Mouse (Mus musculus) mouse trophoblast stem cell (cell line): ENCODE measurements around the gene Theg.

Experiments
- in situ Hi-C, 2 experiments: fragments of 300-500 bp; cut with MseI, MboI; formaldehyde crosslinking; loops; 2 replicates in 1 of 2; 3 replicates in 1 of 2; pipeline ENCODE4 v1.15.1; 2025

Gene Theg

GRCm38 (mm10) chr10:79594872-79595589 lies 7.9 kb upstream of the Theg start:
- in situ Hi-C loops: loop anchor here (5.0 kb wide), 2 partner anchors 52 to 57 kb away; partner anchors contain the start of gene Odf3l2 (in 1 of the 2)

GRCm38 (mm10) chr10:79594111-79594510 lies 7.0 kb upstream of the Theg start:
- in situ Hi-C loops: no loop called here

GRCm38 (mm10) chr10:79590702-79591101 lies 3.6 kb upstream of the Theg start:
- in situ Hi-C loops: no loop called here

- in situ Hi-C loops: no loop called here
Measured at GRCm38 (mm10) chr10:79587752-79588126, 608 bp upstream of the Theg start.

- in situ Hi-C loops: no loop called here
Measured at GRCm38 (mm10) chr10:79586243-79586642, 888 bp downstream of the Theg start.

- in situ Hi-C loops: no loop called here
Measured at GRCm38 (mm10) chr10:79585723-79586122, 1.4 kb downstream of the Theg start.

- in situ Hi-C loops: no loop called here
Measured at GRCm38 (mm10) chr10:79585136-79585535, 2.0 kb downstream of the Theg start.

GRCm38 (mm10) chr10:79584426-79584825 lies 2.7 kb downstream of the Theg start:
- in situ Hi-C loops: no loop called here

- in situ Hi-C loops: no loop called here
Measured at GRCm38 (mm10) chr10:79584021-79584420, 3.1 kb downstream of the Theg start.

- in situ Hi-C loops: no loop called here
Measured at GRCm38 (mm10) chr10:79581501-79581900, 5.6 kb downstream of the Theg start.

- in situ Hi-C loops: no loop called here
Measured at GRCm38 (mm10) chr10:79580811-79581210, 6.3 kb downstream of the Theg start.

GRCm38 (mm10) chr10:79580356-79580755 lies 6.8 kb downstream of the Theg start:
- in situ Hi-C loops: no loop called here

GRCm38 (mm10) chr10:79579781-79580180 lies 7.3 kb downstream of the Theg start:
- in situ Hi-C loops: no loop called here

GRCm38 (mm10) chr10:79578891-79579290 lies 8.2 kb downstream of the Theg start:
- in situ Hi-C loops: no loop called here

GRCm38 (mm10) chr10:79578276-79578675 lies 8.9 kb downstream of the Theg start:
- in situ Hi-C loops: no loop called here

- in situ Hi-C loops: no loop called here
Measured at GRCm38 (mm10) chr10:79577376-79577775, 9.8 kb downstream of the Theg start.

- in situ Hi-C loops: no loop called here
Measured at GRCm38 (mm10) chr10:79575754-79576153, 11.4 kb downstream of the Theg start.

- in situ Hi-C loops: no loop called here
Measured at GRCm38 (mm10) chr10:79574796-79575195, 12.3 kb downstream of the Theg start.

- in situ Hi-C loops: no loop called here
Measured at GRCm38 (mm10) chr10:79574350-79574749, 12.8 kb downstream of the Theg start.

- in situ Hi-C loops: no loop called here
Measured at GRCm38 (mm10) chr10:79573611-79574010, 13.5 kb downstream of the Theg start.

GRCm38 (mm10) chr10:79571314-79571713 lies 15.8 kb downstream of the Theg start:
- in situ Hi-C loops: no loop called here

GRCm38 (mm10) chr10:79569921-79570320 lies 17.2 kb downstream of the Theg start:
- in situ Hi-C loops: no loop called here

- in situ Hi-C loops: no loop called here
Measured at GRCm38 (mm10) chr10:79559716-79560115, 27.4 kb downstream of the Theg start.

- in situ Hi-C loops: no loop called here
Measured at GRCm38 (mm10) chr10:79557496-79557895, 29.6 kb downstream of the Theg start.
